Mouse (Mus musculus) lung, adult 2 months (tissue): ENCODE measurements at regions not wholly inside any gene's neighbourhood (a gene's known extent, or its start where the extent isn't known, plus 50 kb on each side); places are given as distances from the start of the nearest gene placed in this dataset.

Experiments used
- CTCF ChIP-seq: fragments of 200-500 bp; IDR thresholded peaks from 2 replicates; pipeline ENCODE4 v1.5.1; 2011; ENCODE audit warnings: mild to moderate bottlenecking, low read length, control low read depth; ENCODE audit not compliant: insufficient read depth
- POLR2A ChIP-seq: fragments of 200-500 bp; IDR thresholded peaks from 2 replicates; pipeline ENCODE4 v1.6.1; 2011; ENCODE audit warnings: low read depth, mild to moderate bottlenecking, control low read depth, low read length, borderline replicate concordance; ENCODE audit errors: extremely low read depth

GRCm38 (mm10) chr5:118326837-118327541 is 82.0 kb downstream of the 2410131K14Rik start:
- TF ChIP-seq CTCF (no peak), POLR2A (no peak)
